Mouse (Mus musculus) hindbrain, embryonic 16.5 days (tissue): ENCODE results near the gene Gmds. TPM values are rescaled to one million over a fixed set of nuclear protein-coding genes. Genes with fewer than 3 reads are reported as not detected.
A peak's percentile ranks its signal among the peaks of the same experiment; 100 is the strongest.

ENCODE experiments used
- ATAC-seq: fragments of 200-750 bp; cut with Nextera tagmentation; 2 replicates; pipeline ENCODE4 v1.8.0; 2017; ENCODE audit warnings: moderate TSS enrichment, moderate library complexity
- H3K27ac ChIP-seq: fragments of 300-500 bp; sonication (generic); 2 replicates; pipeline ENCODE4 v1.5.1; 2014; ENCODE audit warnings: low read depth, mild to moderate bottlenecking, control low read depth, low read length, moderate library complexity
- H3K27me3 ChIP-seq: fragments of 300-500 bp; sonication (generic); replicated peaks from 2 replicates; pipeline ENCODE4 v1.6.1; 2014; ENCODE audit warnings: low read length; ENCODE audit not compliant: control insufficient read depth, insufficient read depth
- H3K36me3 ChIP-seq: fragments of 300-500 bp; sonication (generic); 2 replicates; pipeline ENCODE4 v1.6.1; 2014; ENCODE audit warnings: mild to moderate bottlenecking, low read length, moderate library complexity, mixed read lengths; ENCODE audit not compliant: control insufficient read depth, insufficient read depth
- H3K4me1 ChIP-seq: fragments of 300-500 bp; sonication (generic); 2 replicates; pipeline ENCODE4 v1.6.1; 2014; ENCODE audit warnings: low read depth, low read length; ENCODE audit not compliant: control insufficient read depth, insufficient read depth
- H3K4me2 ChIP-seq: fragments of 300-500 bp; sonication (generic); 2 replicates; pipeline ENCODE4 v1.6.1; 2014; ENCODE audit warnings: mild to moderate bottlenecking, low read length, control low read depth, moderate library complexity
- H3K4me3 ChIP-seq: fragments of 300-500 bp; sonication (generic); 2 replicates; pipeline ENCODE4 v1.5.1; 2014; ENCODE audit warnings: mild to moderate bottlenecking, low read length, control low read depth, moderate library complexity
- H3K9ac ChIP-seq: fragments of 300-500 bp; sonication (generic); 2 replicates; pipeline ENCODE4 v1.6.1; 2014; ENCODE audit warnings: low read depth, mild to moderate bottlenecking, control low read depth, low read length, moderate library complexity
- H3K9me3 ChIP-seq: fragments of 300-500 bp; sonication (generic); 2 replicates; pipeline ENCODE4 v1.6.1; 2014; ENCODE audit warnings: mild to moderate bottlenecking, low read length, moderate library complexity; ENCODE audit not compliant: control insufficient read depth
- WGBS: fragments of 180-500 bp; shearing (Covaris S2); extraction: QIAGEN DNeasy Blood & Tissue Kit; methylation state at CpG from one replicate; pipeline ENCODE4 v1.1.7; 2014; 5-methylcytosine and 5-hydroxymethylcytosine counted together
- polyA plus RNA-seq: library from polyadenylated mRNA; unstranded; fragments of >200 nt; fragmentation: Nextera tagmentation; extraction: Ambion mirVana; gene quantifications from 2 replicates; pipeline ENCODE4 v1.2.1, GENCODE M21; 2015

Gmds gene
- polyA plus RNA-seq, 1 experiment from 2014 or later, result 38.2 TPM

- WGBS, result 4% methylated on average over 31 of the region's 32 CpGs
- Histone ChIP-seq H3K4me3 (peak overlapping the region; percentile 92), H3K9me3 (no peaks in the 10 kb centered on the region), H3K4me2 (peak overlapping the region; percentile 84), H3K36me3 (no peaks in the 10 kb centered on the region), H3K27ac (peak overlapping the region; percentile 83), H3K9ac (peak overlapping the region; percentile 94), H3K4me1 (peaks cover 6% of the 10 kb centered on the region), H3K27me3 (no peaks in the 10 kb centered on the region)
- no peak; the same call in 1 of the 2 replicates for ATAC-seq
Observed at GRCm38 (mm10) chr13:32337735-32338512, 616 bp downstream of the Gmds start.

GRCm38 (mm10) chr13:32318309-32318708 lies 20.2 kb downstream of the Gmds start:
- Histone ChIP-seq H3K4me1 (no peaks in the 10 kb centered on the region), H3K4me3 (no peak overlapping the region), H3K9ac (no peak overlapping the region), H3K36me3 (no peaks in the 10 kb centered on the region), H3K27ac (no peak overlapping the region), H3K4me2 (no peak overlapping the region), H3K27me3 (no peaks in the 10 kb centered on the region), H3K9me3 (no peaks in the 10 kb centered on the region)
- WGBS, result 89% methylated on average over 4 of the region's 4 CpGs
- ATAC-seq, result no peak

- H3K4me1 ChIP-seq, result no peaks in the 10 kb centered on the region
- no peaks in the 10 kb centered on the region for H3K36me3 ChIP-seq
- no peaks in the 10 kb centered on the region for H3K27me3 ChIP-seq
- ATAC-seq, result no peak
- whole genome bisulfite sequencing, result 86% methylated on average over 3 of the region's 3 CpGs
- no peak overlapping the region for H3K27ac ChIP-seq
- no peak overlapping the region for H3K9ac ChIP-seq
- H3K9me3 ChIP-seq, result no peaks in the 10 kb centered on the region
- H3K4me3 ChIP-seq, result no peak overlapping the region
- no peak overlapping the region for H3K4me2 ChIP-seq
Observed at GRCm38 (mm10) chr13:32317354-32317753, 21.2 kb downstream of the Gmds start.

DNA sequence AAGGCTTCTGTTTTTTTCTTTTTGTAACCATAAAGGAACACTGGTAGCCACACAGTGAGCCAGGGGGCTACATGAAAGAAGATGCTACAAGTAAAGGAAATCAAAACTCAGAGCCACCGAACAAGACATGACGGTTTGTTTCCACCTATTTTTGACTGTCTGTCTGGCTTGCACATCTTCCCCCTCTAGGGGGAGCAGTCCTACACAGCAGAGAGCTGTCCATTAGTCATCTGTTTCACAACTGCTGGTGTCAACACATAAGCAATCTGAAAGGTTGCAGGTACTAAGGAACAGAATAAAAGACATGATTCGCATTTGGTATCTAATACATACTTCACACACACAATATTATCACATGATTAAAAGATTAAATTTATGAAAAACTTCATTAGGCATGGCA lies 25.9 kb downstream of the Gmds start:
- Histone ChIP-seq H3K4me1 (no peaks in the 10 kb centered on the region), H3K27ac (no peak overlapping the region), H3K4me2 (no peak overlapping the region), H3K27me3 (no peaks in the 10 kb centered on the region), H3K4me3 (no peak overlapping the region), H3K9ac (no peak overlapping the region), H3K36me3 (no peaks in the 10 kb centered on the region), H3K9me3 (no peaks in the 10 kb centered on the region)
- 79% methylated on average over 3 of the region's 3 CpGs for WGBS
- no peak for ATAC-seq

GRCm38 (mm10) chr13:32311476-32311875 lies 27.1 kb downstream of the Gmds start:
- Histone ChIP-seq H3K27ac (no peak overlapping the region), H3K27me3 (no peaks in the 10 kb centered on the region), H3K4me1 (no peaks in the 10 kb centered on the region), H3K9ac (no peak overlapping the region), H3K9me3 (no peaks in the 10 kb centered on the region), H3K4me2 (no peak overlapping the region), H3K36me3 (no peaks in the 10 kb centered on the region), H3K4me3 (no peak overlapping the region)
- no peak for ATAC-seq
- WGBS, result 69% methylated on average over 2 of the region's 2 CpGs

- ATAC-seq, result no peak
- no peak overlapping the region for H3K27ac ChIP-seq
Observed at GRCm38 (mm10) chr13:32298456-32298855, 40.1 kb downstream of the Gmds start.

GRCm38 (mm10) chr13:32297398-32297797 lies 41.1 kb downstream of the Gmds start:
- peak; percentile 67; the same call in 1 of the 2 replicates for ATAC-seq
- H3K9me3 ChIP-seq, result no peaks in the 10 kb centered on the region
- no peaks in the 10 kb centered on the region for H3K36me3 ChIP-seq
- H3K4me1 ChIP-seq, result no peaks in the 10 kb centered on the region
- no peak overlapping the region for H3K9ac ChIP-seq
- WGBS, result 49% methylated on average over 5 of the region's 5 CpGs
- H3K4me3 ChIP-seq, result no peak overlapping the region
- no peaks in the 10 kb centered on the region for H3K27me3 ChIP-seq
- H3K27ac ChIP-seq, result no peak overlapping the region
- no peak overlapping the region for H3K4me2 ChIP-seq

More at GRCm38 (mm10) chr13:32298456-32298855, 40.1 kb downstream of the Gmds start:
- Histone ChIP-seq H3K9ac (no peak overlapping the region), H3K36me3 (no peaks in the 10 kb centered on the region), H3K4me3 (no peak overlapping the region), H3K9me3 (no peaks in the 10 kb centered on the region), H3K4me1 (no peaks in the 10 kb centered on the region), H3K27me3 (no peaks in the 10 kb centered on the region), H3K4me2 (no peak overlapping the region)
- 33% methylated on average over 1 of the region's 1 CpGs for WGBS

DNA sequence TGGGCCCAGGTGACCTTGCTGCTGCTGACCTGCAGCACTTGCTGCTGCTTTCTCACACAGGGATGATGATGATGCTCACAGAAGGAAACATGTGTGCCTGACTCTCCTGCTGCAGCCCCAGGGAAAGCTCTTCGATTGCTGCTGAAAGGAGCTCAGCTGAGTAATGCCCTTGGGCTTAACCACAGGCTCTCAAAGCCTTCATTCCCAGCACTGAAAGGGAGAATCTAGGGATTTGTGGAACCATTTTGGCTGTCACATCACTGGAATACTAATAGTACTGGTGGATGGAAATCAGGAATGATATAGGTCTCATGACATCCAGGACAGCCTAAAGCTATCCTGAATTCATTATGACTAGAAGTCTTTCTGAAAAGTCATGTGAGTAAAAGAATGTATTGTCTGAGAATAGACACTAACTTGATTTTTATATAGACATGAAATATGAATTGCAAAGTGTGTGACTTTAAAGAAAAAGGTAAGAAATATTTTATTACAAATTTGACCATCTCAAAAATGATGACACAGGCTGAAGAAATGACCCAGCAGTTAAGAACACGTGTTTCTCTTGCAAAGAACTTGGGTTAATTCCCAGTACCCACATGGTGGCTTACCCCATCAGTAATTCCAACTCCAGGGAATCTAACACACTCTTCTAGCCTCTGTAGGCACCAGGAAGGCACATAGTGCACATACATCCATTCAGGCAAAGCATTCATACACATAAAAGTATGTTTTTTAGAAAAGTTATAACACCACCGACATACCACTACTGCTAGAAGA lies 43.9 kb downstream of the Gmds start:
- 69% methylated on average over 3 of the region's 3 CpGs for WGBS
- no peak overlapping the region for H3K4me3 ChIP-seq
- no peak overlapping the region for H3K4me2 ChIP-seq
- no peaks in the 10 kb centered on the region for H3K4me1 ChIP-seq
- no peaks in the 10 kb centered on the region for H3K36me3 ChIP-seq
- H3K9me3 ChIP-seq, result no peaks in the 10 kb centered on the region; the same call in 1 of the 2 replicates
- no peak overlapping the region for H3K9ac ChIP-seq
- no peak for ATAC-seq
- no peaks in the 10 kb centered on the region for H3K27me3 ChIP-seq
- H3K27ac ChIP-seq, result no peak overlapping the region

GRCm38 (mm10) chr13:32272937-32273496 lies 65.5 kb downstream of the Gmds start:
- no peak for ATAC-seq
- H3K9me3 ChIP-seq, result no peaks in the 10 kb centered on the region

More at GRCm38 (mm10) chr13:32272937-32273496, 65.5 kb downstream of the Gmds start:
- Histone ChIP-seq H3K4me2 (no peak overlapping the region), H3K27ac (no peak overlapping the region), H3K36me3 (no peaks in the 10 kb centered on the region), H3K27me3 (no peaks in the 10 kb centered on the region), H3K9ac (no peak overlapping the region), H3K4me3 (no peak overlapping the region), H3K4me1 (no peaks in the 10 kb centered on the region)
- WGBS, result 87% methylated on average over 2 of the region's 2 CpGs
